Mouse (Mus musculus): ENCODE data around the gene Gm20388.
A peak's percentile ranks its signal among the peaks of the same experiment; 100 is the strongest.

Gm20388 gene

DNA sequence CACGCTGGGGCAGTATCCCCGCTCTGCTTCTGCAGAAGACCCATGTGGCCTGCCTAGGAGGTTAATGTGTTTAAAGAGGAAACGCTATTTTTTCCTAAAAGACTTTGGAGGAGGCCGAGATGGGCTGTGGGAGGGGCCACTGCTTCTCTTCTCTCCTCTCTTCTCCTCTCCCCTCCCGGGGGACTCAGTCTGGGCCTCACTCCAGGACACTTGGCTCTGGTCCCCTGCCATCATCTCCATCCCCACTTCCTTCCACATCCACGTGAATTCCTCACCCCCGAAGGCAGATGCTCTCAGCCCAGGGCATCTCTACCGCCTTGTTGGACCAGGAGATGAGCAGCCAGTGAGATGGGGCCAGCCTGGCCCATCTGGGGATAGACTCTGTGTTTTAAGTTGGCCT lies 2283.8 kb downstream of the Gm20388 start:
- DNase-seq = peak; percentile 57

DNA sequence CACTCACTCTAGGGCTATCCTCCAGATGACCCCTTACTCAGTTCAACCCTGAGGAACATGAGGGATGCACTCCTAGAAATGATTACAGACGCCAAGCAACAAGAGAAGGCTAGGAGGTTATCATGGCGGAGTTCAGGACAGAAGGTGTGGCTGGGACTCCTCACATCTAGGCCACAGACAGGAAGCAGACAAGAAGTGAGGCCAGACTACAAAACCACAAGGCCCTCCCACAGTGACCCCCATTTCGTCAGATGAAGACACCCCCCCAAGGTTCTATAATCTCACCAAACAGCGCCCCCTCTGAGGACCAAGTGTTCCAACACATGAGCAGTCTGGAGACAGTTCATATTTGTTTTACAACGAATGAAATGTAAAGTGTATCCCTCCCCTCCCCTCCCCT lies 2286.7 kb downstream of the Gm20388 start:
- no peak for DNase-seq

DNA sequence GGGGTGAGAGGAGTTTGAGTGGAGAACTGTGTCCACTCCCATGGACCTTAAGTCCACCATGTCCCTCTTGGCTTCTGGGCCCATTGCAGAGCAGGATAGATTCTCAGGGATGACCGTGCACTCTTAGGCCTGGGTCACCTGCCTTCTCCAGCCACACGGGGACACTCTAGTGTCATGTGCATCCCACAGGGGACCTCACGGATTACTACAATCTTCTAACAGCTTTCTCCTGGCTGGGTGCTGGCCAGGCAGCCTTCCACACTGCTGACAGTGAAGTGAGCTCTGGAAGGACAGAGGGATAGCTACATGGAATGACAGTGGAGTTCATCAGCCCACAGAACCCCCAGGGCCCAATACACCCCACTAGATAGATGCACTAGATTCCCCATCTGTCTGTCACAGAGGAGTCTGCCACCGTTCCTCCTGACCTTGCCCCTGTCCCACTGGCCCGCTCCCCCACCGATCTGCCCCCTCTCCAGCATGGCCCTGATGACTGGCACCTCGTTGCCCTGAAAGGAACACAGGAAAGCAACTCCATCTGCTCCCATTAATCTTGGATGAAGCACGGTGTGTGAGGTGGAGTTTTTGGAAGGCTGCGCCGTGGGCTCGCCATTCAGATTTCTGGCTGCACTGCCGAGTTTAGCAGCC lies 2287.9 kb downstream of the Gm20388 start:
- DNase-seq = no peak

DNA sequence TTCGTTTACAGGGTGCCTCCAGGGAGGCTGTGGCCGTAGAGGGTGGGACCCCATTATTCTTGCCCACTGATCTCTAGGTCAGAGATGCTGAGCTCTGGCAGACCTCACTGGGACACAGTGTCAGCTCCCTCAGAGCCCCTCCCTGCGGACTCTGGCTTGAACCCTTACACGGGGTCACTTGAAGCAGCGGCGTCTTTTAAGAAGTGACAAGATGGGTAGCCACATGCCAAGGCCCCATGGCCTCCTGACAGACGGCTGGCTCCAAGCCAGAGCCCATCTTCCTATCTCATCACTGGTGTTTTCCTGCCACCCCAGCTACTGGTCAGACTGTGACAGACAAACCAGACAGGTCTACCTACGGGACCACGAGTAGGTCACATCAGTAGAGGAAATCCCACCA lies 2288.6 kb downstream of the Gm20388 start:
- DNase-seq = no peak

DNA sequence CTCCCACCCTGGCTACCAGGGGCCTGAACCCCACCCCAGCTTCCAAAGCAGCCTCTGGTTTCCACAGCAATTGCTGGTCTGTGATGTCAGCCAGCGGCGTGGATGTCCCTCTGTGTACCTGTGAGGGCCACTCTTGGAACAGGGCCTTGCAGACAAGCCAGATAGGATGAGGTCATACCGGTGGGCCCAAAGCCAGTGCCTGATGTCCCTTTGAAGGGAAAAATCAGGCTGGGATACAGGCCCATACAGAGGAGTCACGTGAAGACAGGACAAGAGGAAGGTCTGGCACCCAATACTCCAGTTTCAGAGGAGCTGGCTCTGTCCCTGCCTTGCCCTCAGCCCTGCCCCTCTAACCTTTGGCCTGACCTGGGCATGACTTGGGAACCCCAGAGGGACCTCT lies 2289.2 kb downstream of the Gm20388 start:
- DNase-seq = no peak

DNA sequence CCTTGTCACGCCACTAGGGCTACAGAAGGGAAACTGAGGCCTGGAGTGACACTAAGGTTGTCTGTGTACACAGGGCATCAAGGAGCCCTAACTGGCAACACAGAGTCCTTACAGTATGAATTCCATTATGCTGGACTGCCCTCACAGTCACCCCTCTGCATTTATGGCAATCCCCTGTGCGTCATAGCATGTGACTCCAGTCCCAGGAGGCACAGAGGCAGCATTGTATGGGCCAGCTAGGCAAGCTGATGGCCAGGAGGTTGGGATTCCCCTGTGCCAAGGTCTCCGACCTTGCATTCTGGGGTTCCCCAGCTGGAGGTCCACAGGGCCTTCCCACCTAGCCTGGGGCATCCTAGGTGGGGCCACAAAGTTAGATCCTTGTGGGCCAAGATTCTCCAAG lies 2300.9 kb downstream of the Gm20388 start:
- no peak for DNase-seq

DNA sequence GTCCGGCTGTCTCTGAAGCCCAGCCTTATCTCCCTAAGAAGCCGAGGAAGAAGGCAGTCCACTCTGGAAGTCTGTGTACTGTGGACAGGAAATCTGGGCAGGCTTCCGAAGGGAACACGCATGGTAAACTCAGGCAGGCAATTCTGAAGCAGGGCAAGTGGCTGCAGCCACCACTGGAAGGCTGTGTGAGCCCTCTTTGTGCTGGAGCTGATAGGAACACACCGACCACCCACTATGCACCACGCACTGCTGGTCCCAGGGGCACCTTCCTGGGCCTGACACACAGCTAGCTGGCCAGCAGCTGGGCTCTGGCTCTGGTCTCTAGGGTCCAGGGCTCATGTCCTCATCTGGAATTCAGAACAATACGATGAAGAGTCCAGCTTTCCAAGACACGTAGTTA lies 2305.0 kb downstream of the Gm20388 start:
- no peak for DNase-seq

DNA sequence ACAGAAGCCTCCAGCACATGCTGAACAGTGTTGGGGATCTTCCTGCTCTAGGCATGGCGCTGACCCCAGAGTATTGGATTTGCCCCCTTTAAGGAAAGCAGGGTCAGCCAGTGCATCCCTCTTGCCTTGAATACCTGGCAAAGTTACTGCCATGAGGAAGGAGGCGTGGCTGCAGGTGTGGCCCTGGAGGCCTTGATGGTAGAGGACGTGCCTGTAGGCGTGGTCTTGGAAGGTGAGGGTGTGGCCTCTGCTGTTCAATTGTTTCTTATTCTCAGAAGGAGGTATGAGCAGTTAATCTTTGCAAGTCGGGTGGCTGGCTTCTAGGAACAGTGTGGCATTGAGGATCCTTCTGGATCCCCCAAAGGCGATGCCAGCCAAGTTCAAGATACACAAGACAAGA lies 2305.8 kb downstream of the Gm20388 start:
- DNase-seq = no peak

DNA sequence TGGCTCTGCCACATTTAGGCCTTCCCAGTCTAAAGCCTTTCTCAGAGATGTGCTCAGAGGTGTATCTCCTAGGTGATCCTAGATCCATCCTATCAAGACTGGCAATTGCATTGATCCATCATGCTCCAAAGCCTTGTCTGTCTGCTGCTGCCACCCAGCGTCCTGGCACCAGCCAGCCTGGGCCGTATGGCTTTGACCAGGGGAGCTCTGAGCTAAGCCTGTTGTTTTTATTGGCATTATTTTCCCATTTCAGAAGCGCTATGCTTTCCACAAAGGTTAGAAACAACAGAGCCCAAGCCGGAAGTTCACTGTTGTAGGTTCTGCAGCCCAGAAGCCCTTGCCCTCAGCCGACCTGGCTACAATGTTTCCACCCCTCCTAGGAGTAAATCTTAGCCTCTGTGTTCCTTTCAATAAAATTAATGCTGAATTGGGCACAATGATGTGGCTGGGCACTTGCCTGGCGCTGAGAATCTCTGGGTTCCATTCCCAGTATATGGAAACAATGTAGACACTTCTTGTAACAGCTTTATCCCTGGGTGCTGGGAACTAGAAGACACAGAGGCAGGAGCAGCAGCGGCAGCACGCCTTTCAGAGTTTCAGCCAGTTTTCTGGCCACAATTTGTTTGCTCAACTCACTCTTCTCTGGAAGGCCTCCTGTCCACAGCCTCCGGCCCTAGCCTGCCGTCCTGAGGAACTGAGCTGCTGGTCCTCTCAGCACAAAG lies 2307.0 kb downstream of the Gm20388 start:
- DNase-seq = no peak

DNA sequence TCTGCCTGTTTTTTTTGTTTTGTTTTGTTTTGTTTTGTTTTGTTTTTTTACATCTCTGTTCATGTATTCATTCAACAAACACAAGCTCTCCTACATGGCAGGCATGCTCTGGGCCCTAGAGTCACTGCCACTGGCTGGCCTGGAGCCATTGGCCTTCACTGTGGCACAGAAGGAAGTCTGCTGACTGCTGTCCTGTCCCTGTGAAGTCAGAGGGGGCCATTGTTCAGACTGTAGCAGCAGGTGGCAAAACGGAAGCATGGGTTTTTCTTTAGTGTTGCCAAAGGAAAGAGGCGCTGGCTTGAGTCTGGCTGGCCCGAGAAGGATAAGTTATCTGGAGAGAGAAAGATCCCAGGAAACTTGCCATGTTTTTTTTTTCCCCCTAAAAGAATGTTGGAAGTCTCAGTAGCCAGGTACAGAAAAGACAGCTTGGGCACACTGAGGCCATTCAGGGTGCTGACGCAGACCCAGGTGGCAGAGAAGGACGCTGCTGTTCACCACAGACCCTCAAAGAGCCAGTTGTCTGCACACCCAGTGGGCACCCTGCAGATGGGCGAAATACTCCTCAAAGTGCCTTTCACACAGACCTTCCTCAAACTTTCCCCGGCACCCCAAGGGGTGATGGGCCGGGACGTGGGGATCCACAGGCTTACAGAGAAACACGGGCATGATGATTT lies 2313.5 kb downstream of the Gm20388 start:
- DNase-seq = no peak

DNA sequence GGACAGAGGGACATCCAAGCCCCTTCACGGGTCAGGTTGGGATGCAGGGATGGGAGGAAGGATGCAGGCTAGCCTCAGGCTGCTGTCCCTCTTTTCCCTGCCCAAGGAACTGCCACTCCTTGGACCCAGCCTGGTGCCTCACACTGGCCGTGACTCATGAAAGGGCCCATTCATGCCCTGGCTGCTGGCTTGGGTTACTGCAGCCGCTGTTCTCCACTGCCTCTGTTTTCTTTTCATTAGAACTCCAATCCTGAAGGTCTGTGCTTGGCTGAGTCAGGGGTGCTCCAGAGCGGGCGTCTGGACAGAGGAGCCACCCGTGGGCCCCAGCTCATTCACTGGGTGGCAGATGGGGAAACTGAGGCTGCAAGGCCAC lies 2314.0 kb downstream of the Gm20388 start:
- no peak for DNase-seq

DNA sequence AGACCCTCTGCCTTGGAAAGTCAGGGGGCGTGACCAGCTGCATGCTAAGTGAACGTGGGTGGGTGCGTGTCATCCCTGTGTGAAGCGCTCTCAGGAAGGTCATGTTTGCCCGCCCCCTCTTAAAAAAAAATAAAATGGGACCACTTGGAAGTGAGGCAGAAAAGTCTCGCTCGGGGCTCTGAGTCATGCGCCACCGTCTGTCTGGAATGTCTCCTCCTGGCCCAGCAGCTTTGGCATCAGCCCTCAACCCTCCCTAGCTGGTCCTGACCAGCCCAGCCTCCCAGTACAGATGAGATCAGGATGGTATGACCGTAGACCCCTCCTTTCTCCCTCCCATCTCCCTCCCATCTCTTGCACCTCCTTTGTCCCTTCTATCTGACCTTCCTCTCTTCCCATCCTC lies 2314.8 kb downstream of the Gm20388 start:
- no peak for DNase-seq

DNA sequence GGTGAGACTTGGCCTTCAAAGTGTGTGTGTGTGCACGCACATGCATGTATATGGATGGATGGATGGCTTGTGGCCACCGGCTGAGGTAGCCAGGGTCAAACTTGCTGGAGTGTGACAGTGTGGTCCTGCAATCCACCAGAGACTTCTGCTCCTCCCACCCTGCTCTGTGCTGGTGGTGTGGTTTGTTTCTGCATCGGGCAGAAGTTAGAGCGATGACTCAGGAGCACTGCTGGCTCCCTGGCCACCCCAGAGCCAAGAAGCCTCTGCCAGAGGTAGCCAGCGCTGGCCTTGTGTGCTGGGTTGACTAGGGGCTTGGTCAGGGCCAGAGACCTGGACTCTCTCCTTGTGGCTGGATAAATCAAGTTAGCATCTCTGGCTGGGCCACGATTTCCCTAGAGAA lies 2316.7 kb downstream of the Gm20388 start:
- no peak for DNase-seq

DNA sequence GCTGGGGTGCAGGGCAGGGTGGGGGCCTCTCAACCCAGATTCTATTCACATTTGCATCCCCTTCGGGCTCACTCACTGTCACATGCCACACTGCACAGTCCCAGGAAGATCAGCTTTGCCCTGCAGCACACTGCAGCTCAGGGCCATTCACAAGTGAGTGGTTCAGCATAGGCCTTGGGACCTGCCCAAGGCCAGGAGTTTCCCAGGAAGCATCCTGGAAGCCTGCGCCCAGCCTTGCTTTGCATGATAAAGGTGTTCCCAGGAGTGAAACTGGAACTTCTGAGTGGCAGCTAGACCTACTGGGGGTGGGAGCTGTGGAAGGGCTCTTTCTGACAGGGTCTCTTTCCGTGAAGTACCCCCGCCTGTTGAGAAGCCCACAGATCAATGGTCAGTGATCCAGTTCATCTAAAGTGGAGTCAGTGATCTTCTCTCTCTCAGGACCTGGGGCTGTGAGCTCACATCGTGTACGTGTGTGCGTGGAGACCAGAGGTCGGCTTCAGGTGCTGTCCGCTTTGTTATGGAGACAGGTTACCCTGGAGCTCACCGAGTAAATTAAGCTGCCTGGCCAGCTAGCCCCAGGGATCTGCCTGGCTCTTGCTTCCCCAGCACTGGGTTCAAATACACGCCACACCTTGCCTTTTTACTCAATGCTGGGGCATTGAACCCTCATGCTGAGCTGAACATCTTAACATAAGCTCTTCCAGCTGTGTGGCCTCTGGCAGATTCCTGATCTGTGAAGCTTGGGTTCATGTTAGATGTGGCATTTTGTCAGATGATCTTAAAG lies 2318.3 kb downstream of the Gm20388 start:
- DNase-seq = no peak

DNA sequence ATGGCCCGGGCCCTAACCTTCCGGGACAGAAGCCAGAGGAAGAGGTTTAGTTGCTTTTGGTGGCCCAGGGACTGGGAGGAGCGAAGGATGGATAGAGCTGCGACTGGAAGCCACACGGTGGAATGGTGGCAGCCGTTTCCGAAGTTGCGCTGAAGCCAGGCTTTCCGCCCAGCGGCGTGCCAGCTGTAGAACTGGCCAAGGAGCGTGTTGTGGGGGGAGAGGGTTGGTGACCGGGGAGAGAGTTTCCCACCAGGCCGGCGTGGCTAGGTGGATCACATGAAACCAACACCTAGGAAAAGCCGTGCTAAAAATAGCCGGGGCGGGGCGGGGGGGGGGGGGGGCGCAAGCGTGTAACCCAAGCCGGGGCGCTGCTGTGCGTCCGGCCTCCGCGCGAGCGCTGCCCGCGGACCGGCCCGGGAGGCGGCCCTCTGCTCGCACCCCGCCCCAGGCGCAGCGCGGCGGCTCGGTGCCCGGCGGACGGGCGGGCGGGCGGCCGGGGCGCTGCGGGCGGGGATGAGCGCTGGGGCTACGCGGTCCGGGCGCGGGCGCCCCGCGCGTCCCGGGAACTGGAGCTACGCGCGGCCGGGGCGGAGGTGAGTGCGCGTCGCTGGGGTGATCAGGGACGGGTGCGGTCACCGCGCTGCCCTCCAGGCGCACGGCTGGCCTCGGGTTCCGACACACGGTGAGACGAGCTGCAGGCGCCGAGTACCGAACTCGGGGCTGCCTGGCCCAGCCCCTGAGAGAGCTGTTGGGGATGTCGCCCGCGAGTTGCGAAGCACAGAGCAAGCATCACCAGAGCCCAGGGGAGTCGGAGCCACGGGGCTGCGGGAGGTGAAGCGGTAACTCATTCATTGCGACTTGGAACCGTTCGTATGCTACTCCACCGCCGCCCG lies 2319.4 kb downstream of the Gm20388 start:
- DNase-seq = peak; percentile 21

DNA sequence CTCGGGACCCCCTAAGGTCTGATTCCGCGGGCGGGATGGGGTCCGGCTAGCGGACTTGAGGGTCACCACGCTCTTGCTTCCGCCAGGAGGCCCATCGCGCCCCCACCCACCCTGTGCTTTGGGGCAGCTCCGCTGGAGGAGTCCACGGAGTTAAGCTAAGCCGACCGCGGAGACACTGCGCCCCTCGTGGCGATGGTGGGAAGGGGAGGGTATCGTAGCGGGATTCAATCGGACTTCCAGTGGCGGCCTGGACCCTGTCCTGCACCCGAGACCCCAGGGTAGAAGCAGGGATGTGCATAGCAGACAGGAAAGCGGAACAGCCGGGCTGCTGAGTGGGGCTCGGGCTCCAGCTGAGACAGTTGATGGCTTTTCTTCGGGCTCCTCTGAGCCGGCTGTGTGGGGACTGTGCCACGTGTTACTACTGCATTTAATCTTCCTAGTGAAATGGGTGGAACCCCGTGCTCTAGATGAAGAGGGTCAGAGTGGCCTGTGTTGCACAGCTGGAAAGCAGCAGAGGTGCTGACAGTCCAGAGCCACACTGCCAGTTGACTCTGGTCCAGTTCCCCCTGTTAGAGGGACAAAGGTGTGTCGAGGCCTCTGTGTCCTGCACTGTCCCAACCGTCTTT lies 2320.2 kb downstream of the Gm20388 start:
- peak; percentile 75 for DNase-seq

DNA sequence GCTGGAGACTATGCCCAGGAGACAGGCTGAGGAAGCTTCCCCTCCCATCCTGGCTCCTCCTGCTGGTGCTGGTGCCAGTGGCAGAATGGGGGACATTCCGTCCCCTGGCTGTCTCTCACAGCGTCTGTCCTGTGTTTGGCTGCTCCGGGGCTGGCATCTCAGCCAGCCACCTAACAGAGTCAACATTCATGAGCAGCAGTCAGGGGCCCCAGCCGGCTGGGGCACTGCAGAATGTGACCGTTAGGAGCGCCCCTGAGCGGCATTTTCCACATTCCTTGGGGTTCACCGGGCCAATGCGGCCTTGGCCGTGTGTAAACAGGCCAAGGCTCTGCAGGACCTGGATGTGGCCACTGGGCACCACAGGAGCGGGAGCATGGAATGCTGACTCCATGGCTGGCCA lies 2323.4 kb downstream of the Gm20388 start:
- DNase-seq = peak; percentile 58

DNA sequence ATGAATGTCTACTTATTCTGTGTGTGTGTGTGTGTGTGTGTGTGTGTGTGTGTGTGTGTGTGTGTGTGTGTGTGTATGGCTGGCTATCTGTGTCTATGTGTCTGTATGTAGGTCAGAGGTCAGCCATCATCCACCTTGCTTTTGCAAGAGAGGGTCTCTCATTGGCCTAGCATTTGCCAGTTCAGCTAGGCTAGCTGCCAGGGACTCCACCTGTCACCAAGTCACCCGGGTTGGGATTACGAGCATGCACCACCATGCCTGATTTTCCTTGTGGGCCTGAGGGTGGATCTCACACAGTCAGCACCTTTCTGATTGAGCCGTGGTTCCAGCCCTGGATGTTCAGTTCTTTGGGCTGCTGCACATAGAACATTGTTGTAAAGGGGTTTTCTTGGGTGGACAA lies 2325.9 kb downstream of the Gm20388 start:
- DNase-seq = no peak

DNA sequence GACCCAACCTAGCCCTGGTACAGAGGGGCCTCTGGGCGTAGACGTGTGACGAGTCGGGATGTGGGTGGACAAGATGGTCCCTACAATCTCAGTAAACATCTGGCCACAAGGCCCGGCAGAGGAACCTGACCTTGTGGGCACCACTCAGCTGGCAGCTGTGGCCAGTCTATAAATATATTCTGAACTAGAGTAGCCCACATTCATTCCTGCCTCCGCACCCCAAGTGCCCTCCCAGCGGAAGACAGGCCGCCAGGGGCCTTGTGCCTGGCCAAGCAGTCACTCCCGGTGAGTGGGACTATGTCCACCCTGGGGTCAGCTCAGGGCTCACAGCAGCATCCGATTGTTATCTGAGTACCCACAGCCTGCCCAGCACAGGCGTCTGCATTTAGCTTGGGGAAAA lies 2327.6 kb downstream of the Gm20388 start:
- DNase-seq = no peak

DNA sequence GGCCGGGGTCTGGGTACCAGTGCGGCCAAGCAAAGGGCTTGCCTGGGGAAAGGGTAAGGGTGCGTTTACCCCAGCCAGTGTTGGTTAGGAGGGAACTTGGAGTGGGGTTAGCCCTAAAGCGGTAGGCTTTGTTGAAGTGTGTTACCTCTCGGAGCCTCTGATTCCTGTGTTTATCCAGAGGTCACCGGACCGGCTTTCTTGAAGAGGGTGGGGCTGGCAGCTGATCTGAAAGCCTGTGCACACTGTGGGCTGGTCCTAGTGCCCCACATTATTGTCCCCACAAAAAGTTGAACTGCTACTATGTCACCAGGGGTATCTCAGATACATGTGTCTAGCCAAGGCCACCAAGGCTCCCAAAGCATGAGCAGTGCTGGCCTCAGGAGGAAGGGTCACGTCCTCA lies 2328.1 kb downstream of the Gm20388 start:
- DNase-seq = no peak

DNA sequence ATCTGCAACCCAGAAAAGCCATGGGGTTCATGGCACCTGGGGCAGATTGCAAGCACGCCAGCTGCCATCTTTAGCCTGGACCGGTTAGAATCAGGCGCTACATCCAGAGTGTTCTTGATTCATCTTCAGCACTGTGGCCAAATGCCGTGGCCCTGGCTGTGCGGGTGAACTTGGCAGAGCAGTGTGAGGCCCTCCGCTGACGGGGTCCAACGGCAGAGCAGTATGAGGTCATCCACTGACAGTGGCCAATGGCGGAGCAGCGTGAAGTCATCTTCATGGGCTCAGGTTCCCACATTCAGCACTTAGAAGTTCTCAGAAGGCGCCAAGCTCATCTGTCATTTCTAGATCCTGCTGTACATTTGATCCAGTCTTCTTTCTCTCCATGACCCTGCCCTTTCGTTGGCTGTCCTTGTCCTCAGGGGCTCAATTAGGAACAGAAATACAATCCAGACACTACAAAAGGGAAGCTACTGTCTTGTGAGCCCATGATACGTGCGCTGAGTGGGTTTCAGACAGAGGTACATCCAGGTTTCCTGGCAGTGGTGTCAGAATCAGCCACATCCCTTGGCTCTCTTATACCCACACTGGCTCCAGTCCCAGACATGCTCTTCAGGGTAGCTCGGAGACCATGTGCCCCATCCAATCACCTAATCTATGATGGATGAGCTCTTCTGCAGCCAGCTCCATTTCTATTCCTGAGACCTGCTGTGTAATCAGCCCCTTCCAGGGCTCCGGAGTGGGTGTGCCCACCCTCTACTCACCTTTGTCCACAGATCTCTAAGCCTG lies 2329.8 kb downstream of the Gm20388 start:
- DNase-seq = no peak
